Mouse (Mus musculus): ENCODE measurements around the gene Kdm8. TPM values are rescaled to one million over a fixed set of nuclear protein-coding genes. Genes with fewer than 3 reads are reported as not detected.
A peak's percentile ranks its signal among the peaks of the same experiment; 100 is the strongest.

Gene Kdm8
- polyA plus RNA-seq, 1 experiment = 4.1 TPM

- TF ChIP-seq CTCF (IDR thresholded peaks at IDR 0.05; ENCODE audit: borderline replicate concordance, insufficient read depth, low read length) (no peak), POLR2A (IDR thresholded peaks at IDR 0.05; ENCODE audit: low read depth, low read length) (no peak)
- peaks cover 4% of the 10 kb centered on the region for H3K4me1 ChIP-seq (ENCODE audit: control insufficient read depth, insufficient read depth, low read length)
- H3K4me3 ChIP-seq (ENCODE audit: insufficient read depth, low read length) = no peak overlapping the region
- H3K27ac ChIP-seq (ENCODE audit: insufficient read depth, low read length) = no peak overlapping the region
Observed at GRCm38 (mm10) chr7:125482339-125482738, 37.9 kb downstream of the Kdm8 start.

DNA sequence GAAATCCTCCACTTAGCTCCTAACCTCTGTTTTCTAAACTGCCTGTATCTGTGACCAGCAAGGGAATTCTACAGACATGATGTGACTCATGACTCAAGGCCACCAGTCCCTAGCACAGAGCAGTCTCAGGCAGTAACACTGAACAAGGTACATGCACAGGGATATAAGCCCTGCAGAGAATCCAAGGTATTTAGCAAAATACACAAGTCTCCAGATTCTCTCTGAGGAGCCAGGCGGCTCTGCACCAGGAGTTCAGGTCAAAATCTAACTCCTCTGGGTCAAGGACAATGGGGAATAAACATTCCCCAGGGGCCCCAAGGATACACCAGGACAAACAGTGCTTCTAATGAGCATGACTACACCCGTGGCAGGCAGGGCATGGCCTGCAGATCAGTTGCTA, 38.4 kb downstream of the Kdm8 start:
- no peak overlapping the region for H3K4me3 ChIP-seq (ENCODE audit: insufficient read depth, low read length)
- H3K4me1 ChIP-seq (ENCODE audit: control insufficient read depth, insufficient read depth, low read length) = peaks cover 4% of the 10 kb centered on the region
- TF ChIP-seq CTCF (IDR thresholded peaks at IDR 0.05; ENCODE audit: borderline replicate concordance, insufficient read depth, low read length) = no peak
- TF ChIP-seq POLR2A (IDR thresholded peaks at IDR 0.05; ENCODE audit: low read depth, low read length) = no peak
- no peak overlapping the region for H3K27ac ChIP-seq (ENCODE audit: insufficient read depth, low read length)

DNA sequence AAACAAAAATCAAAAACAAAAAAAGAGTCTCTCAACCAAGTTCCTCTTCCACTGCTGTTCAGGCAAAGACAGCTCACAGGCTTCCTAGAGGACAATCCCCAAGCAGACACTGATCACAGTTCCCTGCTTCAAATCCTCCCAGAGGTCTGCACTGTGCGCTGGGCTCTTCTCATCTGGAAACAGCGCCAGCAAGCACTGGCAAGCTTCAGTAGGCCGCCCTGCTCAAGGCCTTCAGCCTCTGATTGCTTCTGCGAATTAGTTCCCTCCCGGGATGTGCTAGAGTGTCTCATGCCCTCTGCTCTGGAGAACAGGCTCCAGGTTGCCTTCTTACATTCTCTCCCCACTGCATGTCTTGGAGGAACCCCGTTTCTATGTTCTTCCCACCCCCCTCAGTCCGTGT, 40.3 kb downstream of the Kdm8 start:
- TF ChIP-seq POLR2A (IDR thresholded peaks at IDR 0.05; ENCODE audit: low read depth, low read length) (no peak), CTCF (IDR thresholded peaks at IDR 0.05; ENCODE audit: borderline replicate concordance, insufficient read depth, low read length) (no peak)
- H3K4me1 ChIP-seq (ENCODE audit: control insufficient read depth, insufficient read depth, low read length) = peaks cover 4% of the 10 kb centered on the region; the same call in 1 of the 2 replicates
- H3K27ac ChIP-seq (ENCODE audit: insufficient read depth, low read length) = no peak overlapping the region
- H3K4me3 ChIP-seq (ENCODE audit: insufficient read depth, low read length) = no peak overlapping the region

DNA sequence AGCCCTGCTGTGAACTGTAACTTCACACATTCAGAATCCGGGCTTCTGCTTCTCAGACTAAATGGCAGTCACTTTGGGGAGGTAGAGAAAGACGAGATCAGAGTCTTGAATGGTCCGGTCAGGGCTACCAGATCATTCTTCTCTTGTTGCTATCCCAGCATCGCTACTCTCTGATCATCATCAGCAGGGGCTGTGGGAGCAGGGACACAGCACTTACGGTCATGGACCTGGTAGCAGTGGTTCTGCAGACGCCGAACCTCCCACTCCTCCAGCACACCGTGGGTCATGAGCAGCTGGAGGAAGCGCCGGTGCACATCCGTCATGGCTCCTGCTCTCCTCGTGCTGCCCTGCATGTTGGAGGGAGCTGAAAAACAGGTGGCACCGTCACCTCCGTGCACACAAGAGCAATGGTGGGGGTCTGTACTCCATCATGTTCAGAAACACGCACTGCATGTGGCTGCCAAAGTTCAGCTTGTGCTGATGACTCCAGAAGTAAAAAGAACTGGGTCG, 41.7 kb downstream of the Kdm8 start:
- no peak overlapping the region for H3K4me3 ChIP-seq (ENCODE audit: insufficient read depth, low read length)
- TF ChIP-seq POLR2A (IDR thresholded peaks at IDR 0.05; ENCODE audit: low read depth, low read length) = no peak
- no peak for TF ChIP-seq CTCF (IDR thresholded peaks at IDR 0.05; ENCODE audit: borderline replicate concordance, insufficient read depth, low read length)
- H3K4me1 ChIP-seq (ENCODE audit: control insufficient read depth, insufficient read depth, low read length) = peaks cover 4% of the 10 kb centered on the region; the same call in 1 of the 2 replicates

GRCm38 (mm10) chr7:125487126-125487525, 42.6 kb downstream of the Kdm8 start:
- Histone ChIP-seq H3K4me3 (ENCODE audit: insufficient read depth, low read length) (no peak overlapping the region), H3K27ac (ENCODE audit: insufficient read depth, low read length) (no peak overlapping the region), H3K4me1 (ENCODE audit: control insufficient read depth, insufficient read depth, low read length) (peaks cover 4% of the 10 kb centered on the region; the same call in 1 of the 2 replicates)
- no peak for TF ChIP-seq CTCF (IDR thresholded peaks at IDR 0.05; ENCODE audit: borderline replicate concordance, insufficient read depth, low read length)
- no peak for TF ChIP-seq POLR2A (IDR thresholded peaks at IDR 0.05; ENCODE audit: low read depth, low read length)

More for the DNA sequence above, 41.7 kb downstream of the Kdm8 start:
- no peak overlapping the region for H3K27ac ChIP-seq (ENCODE audit: insufficient read depth, low read length)

DNA sequence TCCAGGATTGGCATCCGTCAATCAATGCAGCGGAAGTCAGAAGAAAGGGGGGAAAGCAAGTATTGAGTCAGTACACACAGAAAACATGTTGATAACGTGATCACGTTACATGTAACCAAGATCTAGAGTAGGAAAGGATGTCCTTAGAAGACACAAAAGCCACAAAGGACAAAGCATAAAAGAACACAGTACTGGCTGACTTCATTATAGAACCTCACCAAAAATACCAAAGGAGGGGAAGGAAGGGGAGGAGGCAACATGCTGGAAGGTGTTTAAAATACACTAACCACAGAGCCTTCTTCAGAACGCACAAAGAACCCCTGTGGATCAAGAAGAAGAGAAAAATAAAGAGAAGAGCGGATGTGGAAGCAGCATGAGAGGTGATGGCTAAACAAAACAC, 44.2 kb downstream of the Kdm8 start:
- no peak overlapping the region for H3K27ac ChIP-seq (ENCODE audit: insufficient read depth, low read length)
- no peak for TF ChIP-seq POLR2A (IDR thresholded peaks at IDR 0.05; ENCODE audit: low read depth, low read length)
- no peak for TF ChIP-seq CTCF (IDR thresholded peaks at IDR 0.05; ENCODE audit: borderline replicate concordance, insufficient read depth, low read length)
- H3K4me3 ChIP-seq (ENCODE audit: insufficient read depth, low read length) = no peak overlapping the region
- H3K4me1 ChIP-seq (ENCODE audit: control insufficient read depth, insufficient read depth, low read length) = peaks cover 8% of the 10 kb centered on the region

- H3K4me1 ChIP-seq (ENCODE audit: control insufficient read depth, insufficient read depth, low read length) = peaks cover 8% of the 10 kb centered on the region
- no peak overlapping the region for H3K4me3 ChIP-seq (ENCODE audit: insufficient read depth, low read length)
- H3K27ac ChIP-seq (ENCODE audit: insufficient read depth, low read length) = no peak overlapping the region
- TF ChIP-seq POLR2A (IDR thresholded peaks at IDR 0.05; ENCODE audit: low read depth, low read length) = no peak
- no peak for TF ChIP-seq CTCF (IDR thresholded peaks at IDR 0.05; ENCODE audit: borderline replicate concordance, insufficient read depth, low read length)
Observed at GRCm38 (mm10) chr7:125489636-125490035, 45.2 kb downstream of the Kdm8 start.

DNA sequence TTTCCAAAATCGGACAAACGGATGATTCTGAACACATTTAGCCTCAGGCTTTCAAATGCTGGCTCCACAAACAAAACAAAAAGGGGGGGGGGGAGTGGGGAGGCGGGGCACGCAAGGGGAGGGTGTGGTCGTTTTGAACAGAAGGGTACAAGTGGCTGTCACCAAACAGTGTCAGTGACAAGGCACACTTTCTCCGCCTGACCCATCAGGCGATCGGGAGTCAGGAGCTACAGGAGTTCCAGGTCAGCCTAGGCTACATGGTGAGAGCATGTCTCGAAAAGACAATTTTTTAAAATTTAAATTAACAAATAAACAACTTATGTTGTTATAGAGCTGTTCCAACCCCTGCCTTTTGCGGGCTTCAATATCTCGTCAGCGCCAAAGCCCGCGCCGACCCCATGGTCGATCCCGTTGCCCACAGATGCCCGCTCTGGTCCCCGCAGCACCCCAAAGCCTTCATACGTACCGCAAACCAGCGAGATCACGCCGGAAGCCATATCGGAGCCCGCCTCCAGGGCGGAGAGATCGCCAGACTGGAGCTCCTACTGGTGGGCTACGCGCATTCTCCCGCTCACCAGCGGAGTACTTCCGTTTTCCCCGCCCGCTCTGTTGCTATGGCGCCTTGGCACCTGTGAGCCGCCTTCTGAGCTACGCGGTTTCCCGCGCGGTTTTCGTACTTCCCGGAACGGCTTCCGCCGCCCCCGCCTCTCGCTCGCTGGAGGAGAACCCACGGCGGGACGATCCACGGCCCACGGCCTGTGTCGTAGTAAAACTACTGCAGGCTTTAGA, 46.7 kb downstream of the Kdm8 start, which contains the start of gene Nsmce1:
Nsmce1 (minus strand) TSS at position 650 of the 789 bp plus-strand sequence.
- TF ChIP-seq POLR2A (IDR thresholded peaks at IDR 0.05; ENCODE audit: low read depth, low read length) (peak; percentile 70), CTCF (IDR thresholded peaks at IDR 0.05; ENCODE audit: borderline replicate concordance, insufficient read depth, low read length) (no peak)
- Histone ChIP-seq H3K4me3 (ENCODE audit: insufficient read depth, low read length) (peak within 1 kb of the TSS; percentile 66), H3K27ac (ENCODE audit: insufficient read depth, low read length) (0 out of 2 replicates have a peak within 1 kb of the TSS, but pooled peaks have one; percentile 8), H3K4me1 (ENCODE audit: control insufficient read depth, insufficient read depth, low read length) (peaks cover 8% of the 10 kb centered on the region)

DNA sequence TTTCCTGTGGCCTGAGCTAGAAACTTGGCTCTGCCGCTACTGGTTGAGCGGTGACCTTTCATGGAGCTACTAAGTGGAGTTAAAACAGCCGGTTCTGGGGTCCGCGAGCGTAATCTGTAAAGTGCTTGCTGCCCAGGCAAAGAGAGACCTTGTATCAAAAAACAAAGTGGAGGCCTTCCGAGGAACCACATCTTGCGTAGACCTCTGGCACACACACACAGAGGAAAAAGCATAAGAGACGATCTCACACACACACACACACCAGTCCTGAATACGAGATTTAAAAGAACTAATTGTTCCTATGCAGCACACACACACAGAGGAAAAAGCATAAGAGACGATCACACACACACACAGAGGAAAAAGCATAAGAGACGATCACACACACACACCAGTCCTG, 47.3 kb downstream of the Kdm8 start:
- 0 out of 2 replicates have a peak overlapping the region, but pooled peaks have one; percentile 8 for H3K27ac ChIP-seq (ENCODE audit: insufficient read depth, low read length)
- no peak for TF ChIP-seq CTCF (IDR thresholded peaks at IDR 0.05; ENCODE audit: borderline replicate concordance, insufficient read depth, low read length)
- no peak for TF ChIP-seq POLR2A (IDR thresholded peaks at IDR 0.05; ENCODE audit: low read depth, low read length)
- peaks cover 8% of the 10 kb centered on the region for H3K4me1 ChIP-seq (ENCODE audit: control insufficient read depth, insufficient read depth, low read length)
- H3K4me3 ChIP-seq (ENCODE audit: insufficient read depth, low read length) = peak overlapping the region; percentile 51

DNA sequence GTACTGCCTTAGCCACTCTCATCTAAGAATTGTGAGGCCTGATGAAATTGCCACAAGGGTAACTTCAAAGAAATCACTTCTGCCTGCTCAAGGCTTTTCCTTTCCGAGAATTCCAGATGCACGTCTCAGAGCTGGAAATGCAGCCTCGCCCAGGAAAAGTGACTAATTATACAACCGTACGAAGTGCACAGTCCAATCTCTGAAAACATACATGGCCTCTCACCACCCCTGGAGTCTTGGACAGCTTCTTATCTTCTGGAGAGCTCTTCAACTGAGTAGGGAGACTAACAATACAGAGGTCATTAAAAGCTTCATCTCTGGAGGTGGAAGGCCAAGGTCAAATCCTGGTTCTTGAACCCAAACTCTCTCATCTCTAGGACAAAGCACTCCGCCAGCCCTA, 48.1 kb downstream of the Kdm8 start:
- TF ChIP-seq POLR2A (IDR thresholded peaks at IDR 0.05; ENCODE audit: low read depth, low read length) (no peak; the same call in 1 of the 2 replicates), CTCF (IDR thresholded peaks at IDR 0.05; ENCODE audit: borderline replicate concordance, insufficient read depth, low read length) (no peak)
- Histone ChIP-seq H3K27ac (ENCODE audit: insufficient read depth, low read length) (no peak overlapping the region), H3K4me3 (ENCODE audit: insufficient read depth, low read length) (no peak overlapping the region), H3K4me1 (ENCODE audit: control insufficient read depth, insufficient read depth, low read length) (peaks cover 8% of the 10 kb centered on the region)

Measured in embryonic fibroblast, embryonic 13.5 days (primary cell).